Mouse (Mus musculus): ENCODE results near the gene Wdr25.

Wdr25 gene

GRCm38 (mm10) chr12:109068738-109069137 is 175.3 kb downstream of the Wdr25 start:
- DNase-seq (ENCODE audit: low spot score): no peak

GRCm38 (mm10) chr12:109069751-109070150 is 176.3 kb downstream of the Wdr25 start:
- DNase-seq (ENCODE audit: low spot score): no peak

- no peak for DNase-seq (ENCODE audit: low spot score)
Observed at GRCm38 (mm10) chr12:109071248-109071647, 177.8 kb downstream of the Wdr25 start.

GRCm38 (mm10) chr12:109074106-109074505 is 180.7 kb downstream of the Wdr25 start:
- no peak for DNase-seq (ENCODE audit: low spot score)

- DNase-seq (ENCODE audit: low spot score): no peak
Observed at GRCm38 (mm10) chr12:109074777-109075285, 181.4 kb downstream of the Wdr25 start.

- DNase-seq (ENCODE audit: low spot score): no peak
Observed at GRCm38 (mm10) chr12:109077036-109077435, 183.6 kb downstream of the Wdr25 start.

Measured in urinary bladder, postnatal 25 days (tissue).